Mouse (Mus musculus) monocyte, adult 5-6 weeks (primary cell): ENCODE results near the gene Sacs. TPM values are rescaled to one million over a fixed set of nuclear protein-coding genes. Genes with fewer than 3 reads are reported as not detected.

Source experiments
- ATAC-seq: fragments of 153-309, 156-312 bp; replicated peaks from 2 replicates; pipeline ENCODE4 v1.8.0; 2017; ENCODE audit warnings: mild to moderate bottlenecking; ENCODE audit not compliant: low TSS enrichment, insufficient number of reproducible peaks, severe bottlenecking, poor library complexity, low FRiP score
- total RNA-seq: library from RNA; stranded (forward); fragments of 200-1000, 200-491, 200-594 nt; gene quantifications from 3 replicates; pipeline ENCODE4 v1.2.3, GENCODE M21; 2017

Sacs gene
- total RNA-seq, 1 experiment from 2014 or later: 9.8 TPM

GRCm38 (mm10) chr14:61224387-61225077 lies 86.3 kb downstream of the Sacs start:
- ATAC-seq: no peak

GRCm38 (mm10) chr14:61226151-61226550 lies 87.9 kb downstream of the Sacs start:
- no peak for ATAC-seq

GRCm38 (mm10) chr14:61229763-61230162 lies 91.5 kb downstream of the Sacs start:
- ATAC-seq: no peak

GRCm38 (mm10) chr14:61230179-61230578 lies 91.9 kb downstream of the Sacs start:
- ATAC-seq: no peak

GRCm38 (mm10) chr14:61232016-61232568 lies 93.8 kb downstream of the Sacs start:
- no peak for ATAC-seq

GRCm38 (mm10) chr14:61235846-61236474 lies 97.7 kb downstream of the Sacs start:
- no peak for ATAC-seq

- ATAC-seq: no peak
Measured at GRCm38 (mm10) chr14:61237101-61237654, 98.9 kb downstream of the Sacs start.

GRCm38 (mm10) chr14:61238751-61239150 lies 100.5 kb downstream of the Sacs start:
- no peak for ATAC-seq

GRCm38 (mm10) chr14:61242611-61243010 lies 104.4 kb downstream of the Sacs start:
- ATAC-seq: no peak

GRCm38 (mm10) chr14:61246444-61246843 lies 108.2 kb downstream of the Sacs start:
- no peak for ATAC-seq

- no peak for ATAC-seq
Measured at GRCm38 (mm10) chr14:61252596-61253388, 114.5 kb downstream of the Sacs start.

- no peak for ATAC-seq
Measured at GRCm38 (mm10) chr14:61258352-61258751, 120.1 kb downstream of the Sacs start, which contains the start of gene Sgcg. TSS of gene Sgcg (minus strand) at chr14:61258490.

- no peak for ATAC-seq
Measured at GRCm38 (mm10) chr14:61259084-61259483, 120.8 kb downstream of the Sacs start.

GRCm38 (mm10) chr14:61267908-61268475 lies 129.7 kb downstream of the Sacs start:
- ATAC-seq: no peak

GRCm38 (mm10) chr14:61274414-61275198 lies 136.3 kb downstream of the Sacs start:
- ATAC-seq: no peak

- no peak for ATAC-seq
Measured at GRCm38 (mm10) chr14:61277285-61277684, 139.0 kb downstream of the Sacs start.

- ATAC-seq: no peak
Measured at GRCm38 (mm10) chr14:61278676-61279300, 140.5 kb downstream of the Sacs start.
